Mouse (Mus musculus) subcutaneous adipose tissue, adult 2 months (tissue): Measurements from ENCODE around the gene Slc16a12. TPM values are rescaled to one million over a fixed set of nuclear protein-coding genes. Genes with fewer than 3 reads are reported as not detected.

ENCODE experiments used
- polyA plus RNA-seq: library from polyadenylated mRNA; depleted of rRNA; stranded (reverse); fragments of >200 nt; gene quantifications from 2 replicates; pipeline ENCODE4 v1.2.3, GENCODE M21; 2012; ENCODE audit warnings: low replicate concordance; rRNA removed

The Slc16a12 gene
- 3.6 and 10.3 TPM in 2 replicates for polyA plus RNA-seq

DNA sequence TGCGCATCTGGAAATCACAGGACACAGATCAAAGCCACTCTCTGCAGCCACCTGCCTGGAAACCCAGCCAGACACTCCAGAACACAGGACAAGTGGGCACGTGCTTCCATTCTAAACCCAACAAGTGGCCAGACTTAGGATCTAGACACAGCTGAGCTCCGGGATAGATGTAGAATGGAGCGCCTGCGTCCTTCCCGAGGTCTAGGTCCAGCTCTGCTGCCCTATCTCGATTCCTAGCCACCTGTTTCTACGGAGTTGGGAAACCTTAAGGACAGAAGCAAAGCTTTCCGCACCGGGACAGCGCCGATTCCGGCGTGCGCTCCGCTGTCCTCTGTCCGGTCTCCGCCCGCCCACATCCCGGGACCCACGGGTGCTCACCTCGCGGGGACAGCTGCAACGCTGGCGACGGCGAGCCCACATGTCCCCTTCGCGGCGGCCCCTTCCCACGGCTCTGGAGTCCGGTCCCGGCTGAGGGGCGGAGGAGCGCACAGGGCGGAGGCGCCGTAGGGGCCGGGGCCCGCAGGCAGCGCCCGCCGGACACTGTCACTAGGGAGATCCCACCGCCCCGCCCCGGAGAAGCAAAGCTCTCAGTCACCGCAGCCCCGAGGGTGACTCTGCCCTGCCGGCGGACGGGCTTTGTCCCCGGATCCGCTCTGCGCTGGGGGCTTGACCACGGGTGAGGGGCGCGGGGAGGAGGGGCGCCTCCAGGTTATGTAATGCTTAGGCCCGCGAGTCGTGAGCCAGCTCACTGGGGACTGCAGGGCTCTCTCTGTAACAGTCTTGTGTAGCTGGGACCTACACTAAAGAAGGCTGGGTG lies at the start of gene Slc16a12:
Slc16a12 (minus strand) TSS at position 602 of the 817 bp plus-strand sequence.

DNA sequence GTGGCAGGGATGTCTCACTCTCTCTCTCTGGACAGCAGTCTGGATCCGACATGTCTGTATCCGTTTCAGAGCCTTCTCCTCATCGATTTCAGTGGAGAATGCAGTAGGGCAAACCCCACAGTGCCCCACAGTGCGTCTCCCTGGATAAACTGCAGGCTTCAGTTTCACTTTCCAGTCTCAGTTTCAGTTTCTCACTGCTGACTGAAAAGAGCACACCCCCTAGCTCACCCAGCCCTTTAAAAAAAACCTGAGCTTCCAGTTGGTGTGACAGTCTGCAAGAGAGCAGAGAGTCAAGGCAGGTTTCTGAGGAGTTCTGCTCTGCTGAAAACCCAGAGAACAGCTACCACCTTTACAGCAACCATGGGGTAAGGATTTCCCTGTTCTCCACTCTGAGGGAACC lies 106.5 kb downstream of the Slc16a12 start, which contains the start of the genes Ifit1bl2 and Ifit1:
Ifit1bl2 (minus strand) TSS at position 121 of the 400 bp plus-strand sequence.
Ifit1 (plus strand) TSS at position 249 of the 400 bp plus-strand sequence.

Other genes starting within 250 kb of the Slc16a12 start
- gene Lipa, start 219.8 kb downstream of the Slc16a12 start, polyA plus RNA-seq: 44.9 and 52.6 TPM in 2 replicates
- 2.5 and 3.0 TPM in 2 replicates for gene Ifit2, start 196.6 kb downstream of the Slc16a12 start, polyA plus RNA-seq
- gene Ifit3, start 163.8 kb downstream of the Slc16a12 start, polyA plus RNA-seq: 6.2 and 10.9 TPM in 2 replicates
- 0.19 and 0.66 TPM in 2 replicates for gene Ifit1bl1, start 145.3 kb downstream of the Slc16a12 start, polyA plus RNA-seq
- gene Ifit3b, start 139.3 kb downstream of the Slc16a12 start, polyA plus RNA-seq: 2.6 and 3.3 TPM in 2 replicates
- gene Ifit1bl2, start 106.5 kb downstream of the Slc16a12 start, polyA plus RNA-seq: 0.07 and 0.08 TPM in 2 replicates
- gene Ifit1, start 106.4 kb downstream of the Slc16a12 start, polyA plus RNA-seq: 5.7 and 9.6 TPM in 2 replicates
- gene Pank1, start 132.2 kb upstream of the Slc16a12 start, polyA plus RNA-seq: 1.6 and 1.9 TPM in 2 replicates
- gene Kif20b, start 175.1 kb upstream of the Slc16a12 start, polyA plus RNA-seq: 0.29 and 0.53 TPM in 2 replicates